Mouse (Mus musculus) CH12.LX (cell line): ENCODE measurements around the gene Atp8b5.

ENCODE experiments used
- CHD1 ChIP-seq: IDR thresholded peaks from 2 replicates; pipeline ENCODE4 v1.6.1; 2012; ENCODE audit warnings: low read depth, low read length, improper control_type of control experiment, inconsistent platforms
- CHD2 ChIP-seq: IDR thresholded peaks from 2 replicates; pipeline ENCODE4 v1.6.1; 2011; ENCODE audit warnings: low read length, improper control_type of control experiment
- CTCF ChIP-seq, 2 experiments: IDR thresholded peaks in 1 of 2; conservative IDR thresholded peaks in 1 of 2; 2 replicates each; pipeline ENCODE4 v1.5.1; 2011 to 2012; ENCODE audit warnings: low read depth in 2 of 2, low read length in 2 of 2, improper control_type of control experiment in 1 of 2, inconsistent platforms in 1 of 2, mild to moderate bottlenecking in 1 of 2, moderate library complexity in 1 of 2
- EP300 ChIP-seq: IDR thresholded peaks from 2 replicates; pipeline ENCODE4 v1.6.1; 2011; ENCODE audit warnings: low read length, improper control_type of control experiment
- MAFK ChIP-seq: IDR thresholded peaks from 2 replicates; pipeline ENCODE4 v1.6.1; 2011; ENCODE audit warnings: low read length, improper control_type of control experiment; ENCODE audit not compliant: insufficient replicate concordance
- MAX ChIP-seq: IDR thresholded peaks from 2 replicates; pipeline ENCODE4 v1.6.1; 2011; ENCODE audit warnings: low read length, improper control_type of control experiment
- POLR2A ChIP-seq: IDR thresholded peaks from 2 replicates; pipeline ENCODE4 v1.6.1; 2011; ENCODE audit warnings: low read depth, mild to moderate bottlenecking, improper control_type of control experiment, low read length
- RCOR1 ChIP-seq: conservative IDR thresholded peaks from 2 replicates; pipeline ENCODE4 v1.6.1; 2012; ENCODE audit warnings: low read depth, mild to moderate bottlenecking, inconsistent platforms, low read length, improper control_type of control experiment
- ZC3H11A ChIP-seq: IDR thresholded peaks from 2 replicates; pipeline ENCODE4 v1.6.1; 2012; ENCODE audit warnings: low read depth, mild to moderate bottlenecking, inconsistent platforms, low read length, improper control_type of control experiment

DNA sequence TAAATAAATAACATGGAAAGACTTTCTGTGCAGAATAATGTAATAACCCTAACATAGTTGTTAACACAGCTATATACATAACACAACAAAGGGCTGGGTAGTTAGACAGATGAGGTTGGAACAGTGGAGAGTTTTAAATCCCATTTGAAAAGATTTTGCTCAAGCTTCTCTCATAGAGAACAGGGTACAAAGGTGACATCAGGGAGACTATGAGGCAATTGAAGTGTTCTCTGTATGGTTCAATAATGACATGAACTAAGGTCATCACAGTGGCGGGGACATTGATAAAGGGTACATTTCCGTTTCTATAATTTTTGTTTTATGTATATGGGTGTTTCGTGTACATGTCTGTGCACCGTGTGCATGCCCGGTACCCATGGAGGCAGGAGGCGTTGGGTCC is 112.6 kb downstream of the Atp8b5 start:
- no peak for TF ChIP-seq MAX
- no peak for TF ChIP-seq RCOR1
- TF ChIP-seq POLR2A, result no peak
- no peak for TF ChIP-seq ZC3H11A
- TF ChIP-seq CTCF (conservative IDR thresholded peaks at IDR 0.05 in 1 of 2, IDR thresholded peaks at IDR 0.05 in 1 of 2; ENCODE audit: low read depth in 2 of 2, low read length in 2 of 2), result no peak
- no peak for TF ChIP-seq CHD1
- no peak for TF ChIP-seq CHD2
- no peak for TF ChIP-seq EP300
- TF ChIP-seq MAFK, result no peak
